Mouse (Mus musculus) brain, adult 10 weeks (tissue): ENCODE results near the gene Sucla2. TPM values are rescaled to one million over a fixed set of nuclear protein-coding genes. Genes with fewer than 3 reads are reported as not detected.

Experiments
- polyA plus RNA-seq: library from polyadenylated mRNA; stranded (reverse); fragments of 350-450 nt; fragmentation: Illumina TruSeq; extraction: RNeasy Lipid Tissue Mini Kit (QIAGEN cat#74804); gene quantifications from one replicate; pipeline ENCODE4 v1.2.3, GENCODE M21; 2015; ENCODE audit warnings: low read depth, low replicate concordance

Gene Sucla2
- polyA plus RNA-seq, result 190 TPM

GRCm38 (mm10) chr14:73524766-73525448 lies at the start of gene Sucla2:
TSS of gene Sucla2 (plus strand) at chr14:73525319.

GRCm38 (mm10) chr14:73509765-73510423 lies 15.2 kb upstream of the Sucla2 start, which contains the start of gene Med4:
TSS of gene Med4 (plus strand) at chr14:73510025.

GRCm38 (mm10) chr14:73548051-73548450 lies 22.9 kb downstream of the Sucla2 start, which contains the start of gene Nudt15:
TSS of gene Nudt15 (minus strand) at chr14:73548242.

Other genes with a start within 250 kb of the Sucla2 start
- 23.0 TPM for gene Rb1, start 199.5 kb upstream of the Sucla2 start, polyA plus RNA-seq
- 1,162 TPM for gene Itm2b, start 140.0 kb upstream of the Sucla2 start, polyA plus RNA-seq
- gene Med4, start 15.3 kb upstream of the Sucla2 start, polyA plus RNA-seq, result 37.7 TPM
- 4.2 TPM for gene Nudt15, start 22.9 kb downstream of the Sucla2 start, polyA plus RNA-seq
- not detected for gene Gm21750, start 135.9 kb downstream of the Sucla2 start, polyA plus RNA-seq